Mouse (Mus musculus) midbrain, embryonic 16.5 days (tissue): ENCODE data around the gene Tmem198. TPM values are rescaled to one million over a fixed set of nuclear protein-coding genes. Genes with fewer than 3 reads are reported as not detected.

Experiments
- polyA plus RNA-seq: library from polyadenylated mRNA; unstranded; fragments of >200 nt; fragmentation: Nextera tagmentation; extraction: Ambion mirVana; gene quantifications from 2 replicates; pipeline ENCODE4 v1.2.1, GENCODE M21; 2015

The Tmem198 gene
- polyA plus RNA-seq, 1 experiment from 2014 or later, result 56.7 TPM

Other genes starting within 250 kb of the Tmem198 start
- gene A630095N17Rik, start 247.4 kb upstream of the Tmem198 start, polyA plus RNA-seq, result not detected in 2 replicates
- gene Dnajb2, start 243.1 kb upstream of the Tmem198 start, polyA plus RNA-seq, result 79.4 and 84.3 TPM in 2 replicates
- 26.3 and 33.4 TPM in 2 replicates for gene Ptprn, start 215.0 kb upstream of the Tmem198 start, polyA plus RNA-seq
- 209 and 241 TPM in 2 replicates for gene Resp18, start 201.1 kb upstream of the Tmem198 start, polyA plus RNA-seq
- gene Dnpep, start 161.5 kb upstream of the Tmem198 start, polyA plus RNA-seq, result 136 and 145 TPM in 2 replicates
- gene Des, start 119.2 kb upstream of the Tmem198 start, polyA plus RNA-seq, result 1.2 and 1.7 TPM in 2 replicates
- 17.7 and 20.8 TPM in 2 replicates for gene Speg, start 104.2 kb upstream of the Tmem198 start, polyA plus RNA-seq
- 79.7 and 81.3 TPM in 2 replicates for gene Gmppa, start 43.6 kb upstream of the Tmem198 start, polyA plus RNA-seq
- 45.4 and 54.8 TPM in 2 replicates for gene Asic4, start 29.1 kb upstream of the Tmem198 start, polyA plus RNA-seq
- gene Chpf, start 225 bp upstream of the Tmem198 start, polyA plus RNA-seq, result 34.8 and 37.5 TPM in 2 replicates
- gene Obsl1, start 26.9 kb downstream of the Tmem198 start, polyA plus RNA-seq, result 23.1 and 24.2 TPM in 2 replicates
- gene Inha, start 27.5 kb downstream of the Tmem198 start, polyA plus RNA-seq, result 19.7 and 21.2 TPM in 2 replicates
- 23.2 and 25.9 TPM in 2 replicates for gene Stk11ip, start 42.0 kb downstream of the Tmem198 start, polyA plus RNA-seq
- 78.6 and 83.0 TPM in 2 replicates for gene Slc4a3, start 66.7 kb downstream of the Tmem198 start, polyA plus RNA-seq